Mouse (Mus musculus): Measurements from ENCODE around the gene Msi1.
"Not testable (repeated sequence)": the region's sequence is repeated elsewhere in the genome, so short reads cannot be mapped to it uniquely, and the experiment has no call there.

The Msi1 gene

GRCm38 (mm10) chr5:115492711-115493335 lies 63.4 kb downstream of the Msi1 start:
- TF ChIP-seq POU5F1 (IDR thresholded peaks at IDR 0.05; ENCODE audit: borderline replicate concordance, low read length) (no peak), NANOG (IDR thresholded peaks at IDR 0.05; ENCODE audit: borderline replicate concordance, low read length) (no peak), CTCF (conservative IDR thresholded peaks at IDR 0.05; ENCODE audit: low read length) (no peak)
- Histone ChIP-seq H3K4me3 (replicated peaks; ENCODE audit: low read length) (no peak overlapping the region), H3K4me1 (replicated peaks; ENCODE audit: low read depth, low read length) (peaks cover 65% of the 10 kb centered on the region), H3K9me3 (ENCODE audit: low read length) (no peaks in the 10 kb centered on the region), H3K36me3 (ENCODE audit: insufficient read depth, low read length) (no peaks in the 10 kb centered on the region), H3K27me3 (ENCODE audit: insufficient read depth, low read length) (peaks cover 2% of the 10 kb centered on the region)

- H3K9me3 ChIP-seq (ENCODE audit: low read length): no peaks in the 10 kb centered on the region
- H3K27me3 ChIP-seq (ENCODE audit: insufficient read depth, low read length): peaks cover under 1% of the 10 kb centered on the region
- H3K4me1 ChIP-seq (replicated peaks; ENCODE audit: low read depth, low read length): peaks cover 67% of the 10 kb centered on the region
- TF ChIP-seq POU5F1 (IDR thresholded peaks at IDR 0.05; ENCODE audit: borderline replicate concordance, low read length): no peak
- no peak for TF ChIP-seq NANOG (IDR thresholded peaks at IDR 0.05; ENCODE audit: borderline replicate concordance, low read length)
- no peak for TF ChIP-seq CTCF (conservative IDR thresholded peaks at IDR 0.05; ENCODE audit: low read length)
- H3K36me3 ChIP-seq (ENCODE audit: insufficient read depth, low read length): no peaks in the 10 kb centered on the region
- H3K4me3 ChIP-seq (replicated peaks; ENCODE audit: low read length): no peak overlapping the region
Measured at GRCm38 (mm10) chr5:115493441-115493840, 64.0 kb downstream of the Msi1 start.

- H3K4me1 ChIP-seq (replicated peaks; ENCODE audit: low read depth, low read length): peaks cover 73% of the 10 kb centered on the region
- not testable (repeated sequence) for H3K27me3 ChIP-seq (ENCODE audit: insufficient read depth, low read length); H3K4me3 ChIP-seq (replicated peaks; ENCODE audit: low read length); H3K9me3 ChIP-seq (ENCODE audit: low read length); H3K36me3 ChIP-seq (ENCODE audit: insufficient read depth, low read length)
Measured at GRCm38 (mm10) chr5:115495618-115496017, 66.2 kb downstream of the Msi1 start.

GRCm38 (mm10) chr5:115497033-115497432 lies 67.6 kb downstream of the Msi1 start:
- H3K4me1 ChIP-seq (replicated peaks; ENCODE audit: low read depth, low read length): peaks cover 63% of the 10 kb centered on the region
- no peaks in the 10 kb centered on the region for H3K36me3 ChIP-seq (ENCODE audit: insufficient read depth, low read length)
- no peaks in the 10 kb centered on the region for H3K9me3 ChIP-seq (ENCODE audit: low read length)
- H3K4me3 ChIP-seq (replicated peaks; ENCODE audit: low read length): no peak overlapping the region
- no peaks in the 10 kb centered on the region for H3K27me3 ChIP-seq (ENCODE audit: insufficient read depth, low read length)
- TF ChIP-seq CTCF (conservative IDR thresholded peaks at IDR 0.05; ENCODE audit: low read length) (no peak), POU5F1 (IDR thresholded peaks at IDR 0.05; ENCODE audit: borderline replicate concordance, low read length) (no peak), NANOG (IDR thresholded peaks at IDR 0.05; ENCODE audit: borderline replicate concordance, low read length) (no peak)

- Histone ChIP-seq H3K9me3 (ENCODE audit: low read length) (no peaks in the 10 kb centered on the region), H3K36me3 (ENCODE audit: insufficient read depth, low read length) (no peaks in the 10 kb centered on the region), H3K4me3 (replicated peaks; ENCODE audit: low read length) (peak overlapping the region; percentile 37; the same call in 1 of the 2 replicates), H3K27me3 (ENCODE audit: insufficient read depth, low read length) (no peaks in the 10 kb centered on the region), H3K4me1 (replicated peaks; ENCODE audit: low read depth, low read length) (peaks cover 60% of the 10 kb centered on the region)
- TF ChIP-seq NANOG (IDR thresholded peaks at IDR 0.05; ENCODE audit: borderline replicate concordance, low read length) (no peak), POU5F1 (IDR thresholded peaks at IDR 0.05; ENCODE audit: borderline replicate concordance, low read length) (no peak), CTCF (conservative IDR thresholded peaks at IDR 0.05; ENCODE audit: low read length) (no peak)
Measured at GRCm38 (mm10) chr5:115498307-115499240, 69.2 kb downstream of the Msi1 start.

GRCm38 (mm10) chr5:115500383-115500935 lies 71.1 kb downstream of the Msi1 start:
- H3K4me3 ChIP-seq (replicated peaks; ENCODE audit: low read length): 0 out of 2 replicates have a peak overlapping the region, but pooled peaks have one; percentile 7
- H3K4me1 ChIP-seq (replicated peaks; ENCODE audit: low read depth, low read length): peaks cover 50% of the 10 kb centered on the region
- H3K27me3 ChIP-seq (ENCODE audit: insufficient read depth, low read length): no peaks in the 10 kb centered on the region; the same call in 1 of the 2 replicates
- H3K36me3 ChIP-seq (ENCODE audit: insufficient read depth, low read length): no peaks in the 10 kb centered on the region
- TF ChIP-seq CTCF (conservative IDR thresholded peaks at IDR 0.05; ENCODE audit: low read length) (no peak), POU5F1 (IDR thresholded peaks at IDR 0.05; ENCODE audit: borderline replicate concordance, low read length) (no peak), NANOG (IDR thresholded peaks at IDR 0.05; ENCODE audit: borderline replicate concordance, low read length) (no peak)
- no peaks in the 10 kb centered on the region for H3K9me3 ChIP-seq (ENCODE audit: low read length)

GRCm38 (mm10) chr5:115503035-115503434 lies 73.6 kb downstream of the Msi1 start:
- H3K4me1 ChIP-seq (replicated peaks; ENCODE audit: low read depth, low read length): peaks cover 46% of the 10 kb centered on the region
- no peaks in the 10 kb centered on the region for H3K9me3 ChIP-seq (ENCODE audit: low read length)
- TF ChIP-seq NANOG (IDR thresholded peaks at IDR 0.05; ENCODE audit: borderline replicate concordance, low read length): no peak
- TF ChIP-seq CTCF (conservative IDR thresholded peaks at IDR 0.05; ENCODE audit: low read length): no peak
- no peak for TF ChIP-seq POU5F1 (IDR thresholded peaks at IDR 0.05; ENCODE audit: borderline replicate concordance, low read length)
- no peaks in the 10 kb centered on the region for H3K36me3 ChIP-seq (ENCODE audit: insufficient read depth, low read length)
- peaks cover 11% of the 10 kb centered on the region for H3K27me3 ChIP-seq (ENCODE audit: insufficient read depth, low read length)
- no peak overlapping the region for H3K4me3 ChIP-seq (replicated peaks; ENCODE audit: low read length)

Data from E14TG2a.4 (cell line).